Mouse (Mus musculus): ENCODE data around the gene Gpcpd1.

DNA sequence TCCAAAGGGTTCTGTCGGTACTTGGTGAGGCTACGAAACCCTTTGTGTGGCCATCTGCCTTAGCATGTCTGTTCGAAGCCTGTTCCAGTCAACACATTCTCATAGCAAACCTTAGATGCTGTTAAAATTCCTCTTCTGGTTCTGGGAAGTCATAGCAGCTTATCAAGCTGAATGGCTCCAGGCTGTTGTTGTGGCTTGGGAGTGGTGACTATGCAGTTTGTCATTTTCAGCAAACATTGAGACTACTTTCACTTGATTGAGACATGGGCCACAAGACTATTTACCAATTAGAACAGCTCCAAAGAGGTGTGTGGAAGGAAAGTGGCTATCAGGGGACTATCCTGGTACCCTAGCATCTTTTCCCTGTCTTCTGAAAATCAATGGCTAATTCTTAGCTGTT is 4.6 kb upstream of the Gpcpd1 start:
- TF ChIP-seq CTCF (IDR thresholded peaks at IDR 0.05; ENCODE audit: control insufficient read depth, insufficient read depth, low read length) = no peak
- no peak for TF ChIP-seq POLR2A (IDR thresholded peaks at IDR 0.05; ENCODE audit: borderline replicate concordance, control insufficient read depth, low read depth, low read length)

Measured in bone marrow, adult 2 months (tissue).